ENCODE assay signal across 17 mouse cellular contexts in genomic region chr1:87486386-87486785, GRCm38 (mm10). TPM values are rescaled to one million over a fixed set of nuclear protein-coding genes. Genes with fewer than 3 reads are reported as not detected.
DNase-seq lines count a peak whose midpoint lies in the region; ATAC-seq and TF ChIP-seq lines count a peak whose summit lies in the region.
"Had no signal": no experiment of that assay in that cellular context is flagged by ENCODE, and none has a peak within 500 bp of the region (broad histone marks: within the 10 kb centered on the region; RNA-seq: fewer than 3 reads in every experiment).

No protein-coding gene starts in this region.

- peak; percentile 16 for DNase-seq in heart, postnatal 4 days
- no peak for DNase-seq in heart, embryonic 10.5 days (ENCODE audit: low spot score)
- DNase-seq in cerebellum, adult 2 months: peak; percentile 91 to 98
- DNase-seq in layer of hippocampus, adult 9-10 months (ENCODE audit: low spot score): peak; percentile 55
- peak; percentile 52 for DNase-seq in thymus, postnatal 14 days
- DNase-seq in yolk sac, embryonic 10.5 days (ENCODE audit: low spot score): no peak
- no peak for DNase-seq in ovary, postnatal 10 days (ENCODE audit: low spot score)

- H3K9me3 ChIP-seq in heart, embryonic 10.5 days: no peaks in the 10 kb centered on the region
- no peaks in the 10 kb centered on the region for H3K9me3 ChIP-seq in intestine, embryonic 15.5 days
- H3K9me3 ChIP-seq: embryonic facial prominence, embryonic 13.5 days; stomach, embryonic 15.5 days had no signal

- H3K4me1 ChIP-seq in heart, embryonic 10.5 days: no peaks in the 10 kb centered on the region
- H3K4me1 ChIP-seq in cerebellum, adult 2 months (ENCODE audit: control insufficient read depth, insufficient read depth, low read length): peaks cover 23% of the 10 kb centered on the region
- H3K4me1 ChIP-seq in intestine, embryonic 15.5 days (replicated peaks): no peaks in the 10 kb centered on the region
- H3K4me1 ChIP-seq: embryonic facial prominence, embryonic 13.5 days; stomach, embryonic 15.5 days had no signal

- H3K4me2 ChIP-seq in intestine, embryonic 15.5 days (replicated peaks): no peak overlapping the region
- H3K4me2 ChIP-seq: embryonic facial prominence, embryonic 13.5 days; liver, embryonic 11.5 days; stomach, embryonic 15.5 days had no signal

- no peaks in the 10 kb centered on the region for H3K36me3 ChIP-seq in heart, embryonic 10.5 days
- H3K36me3 ChIP-seq in intestine, embryonic 15.5 days: no peaks in the 10 kb centered on the region
- H3K36me3 ChIP-seq: embryonic facial prominence, embryonic 13.5 days; stomach, embryonic 15.5 days had no signal

- H3K4me3 ChIP-seq in heart, embryonic 10.5 days: no peak overlapping the region
- no peak overlapping the region for H3K4me3 ChIP-seq in cerebellum, adult 2 months (replicated peaks; ENCODE audit: insufficient read depth, low read depth, low read length)
- no peak overlapping the region for H3K4me3 ChIP-seq in intestine, embryonic 15.5 days (replicated peaks)
- H3K4me3 ChIP-seq: embryonic facial prominence, embryonic 13.5 days; stomach, embryonic 15.5 days had no signal

- H3K9ac ChIP-seq in intestine, embryonic 15.5 days: no peak overlapping the region
- H3K9ac ChIP-seq: embryonic facial prominence, embryonic 13.5 days; stomach, embryonic 15.5 days had no signal

- no peak for ATAC-seq in intestine, embryonic 15.5 days

- no peak overlapping the region for H3K27ac ChIP-seq in heart, embryonic 10.5 days
- H3K27ac ChIP-seq in cerebellum, adult 2 months (ENCODE audit: insufficient read depth, low read length): no peak overlapping the region
- no peak overlapping the region for H3K27ac ChIP-seq in intestine, embryonic 15.5 days
- H3K27ac ChIP-seq: embryonic facial prominence, embryonic 13.5 days; stomach, embryonic 15.5 days had no signal

- WGBS in heart, embryonic 10.5 days: 57% methylated on average over 6 of the region's 6 CpGs
- 4% methylated on average over 6 of the region's 6 CpGs for WGBS in cerebellum, adult 2 months
- WGBS in intestine, embryonic 15.5 days: 54% methylated on average over 6 of the region's 6 CpGs

- TF ChIP-seq POLR2A in cerebellum, adult 2 months (IDR thresholded peaks at IDR 0.05; ENCODE audit: borderline replicate concordance, insufficient read depth, low read length): no peak

- TF ChIP-seq CTCF in cerebellum, adult 2 months (IDR thresholded peaks at IDR 0.05; ENCODE audit: borderline replicate concordance, insufficient read depth, low read depth, low read length): no peak

- H3K27me3 ChIP-seq in heart, embryonic 10.5 days (ENCODE audit: insufficient read depth, poor library complexity, severe bottlenecking): no peaks in the 10 kb centered on the region
- no peaks in the 10 kb centered on the region for H3K27me3 ChIP-seq in cerebellum, adult 2 months (ENCODE audit: control insufficient read depth, insufficient read depth, low read length)
- H3K27me3 ChIP-seq in intestine, embryonic 15.5 days (replicated peaks): no peaks in the 10 kb centered on the region
- H3K27me3 ChIP-seq: embryonic facial prominence, embryonic 13.5 days; stomach, embryonic 15.5 days had no signal

RNA-seq across cellular contexts. Expression of gene Snorc, which starts 16.3 kb away (rescaled TPM):
- total RNA-seq in heart, postnatal 4 days (2021): not detected
- not detected in 2 replicates for polyA plus RNA-seq in heart, embryonic 10.5 days (2016; fragmentation: Nextera tagmentation; extraction: Ambion mirVana)
- 0.59 TPM in 1 of 2 replicates, not detected in the other for polyA plus RNA-seq in cerebellum, adult 2 months (2012; rRNA removed)
- polyA plus RNA-seq in intestine, embryonic 15.5 days (2015; fragmentation: Nextera tagmentation; extraction: Ambion mirVana): not detected in 2 replicates
- total RNA-seq: adrenal gland, postnatal 4 days; megakaryocyte-erythroid progenitor cell, adult 5-6 weeks; MEL; neutrophil, adult 5-6 weeks had no signal
- polyA plus RNA-seq: heart, embryonic 16.5 days; kidney, embryonic 16.5 days; liver, embryonic 11.5 days; stomach, embryonic 15.5 days had no signal

RNA-seq across cellular contexts. Expression of gene Neu2, which starts 23.3 kb away (rescaled TPM):
- total RNA-seq in heart, postnatal 4 days (2021): not detected
- polyA plus RNA-seq in heart, embryonic 10.5 days (2016; fragmentation: Nextera tagmentation; extraction: Ambion mirVana): 0.18 TPM in 1 of 2 replicates, not detected in the other
- 3.7 and 5.2 TPM in 2 replicates for polyA plus RNA-seq in cerebellum, adult 2 months (2012; rRNA removed)
- 3.2 and 3.4 TPM in 2 replicates for polyA plus RNA-seq in intestine, embryonic 15.5 days (2015; fragmentation: Nextera tagmentation; extraction: Ambion mirVana)
- total RNA-seq: megakaryocyte-erythroid progenitor cell, adult 5-6 weeks; MEL; neutrophil, adult 5-6 weeks had no signal
- polyA plus RNA-seq: embryonic facial prominence, embryonic 13.5 days had no signal

Comparison
In these comparisons a context has a peak if more than half of its experiments do, and no peak if none do; other contexts are left out.
1. DNase-seq: peak in heart, postnatal 4 days (single experiment), cerebellum, adult 2 months (2 of 2), layer of hippocampus, adult 9-10 months (single experiment) and thymus, postnatal 14 days (single experiment); none in heart, embryonic 10.5 days (single experiment), yolk sac, embryonic 10.5 days (single experiment) and ovary, postnatal 10 days (single experiment).